Mouse (Mus musculus): ENCODE measurements around the gene Bcl2l10. TPM values are rescaled to one million over a fixed set of nuclear protein-coding genes. Genes with fewer than 3 reads are reported as not detected.

Bcl2l10 gene
- polyA plus RNA-seq, 2 experiments from 2014 or later, result not detected

Other genes starting within 250 kb of the Bcl2l10 start
- gene Myo5c, start 115.7 kb upstream of the Bcl2l10 start, polyA plus RNA-seq (2017; shearing (Covaris generic)), result not detected
- 10 to 100 TPM in 1 of 2 experiments, 1 to 10 TPM in 1; 7.4 to 10.3 TPM for gene Gnb5, start 41.5 kb upstream of the Bcl2l10 start, polyA plus RNA-seq (2017; shearing (Covaris generic))
- gene Mapk6, start 62.2 kb downstream of the Bcl2l10 start, polyA plus RNA-seq (2017; shearing (Covaris generic)), result 10 to 100 TPM; 43.5 to 51.0 TPM
- gene Leo1, start 93.8 kb downstream of the Bcl2l10 start, polyA plus RNA-seq (2017; shearing (Covaris generic)), result 10 to 100 TPM; 33.4 to 43.1 TPM
- gene Tmod3, start 211.9 kb downstream of the Bcl2l10 start, polyA plus RNA-seq (2017; shearing (Covaris generic)), result 100 to 1,000 TPM; 159 to 175 TPM